Mouse (Mus musculus) megakaryocyte, embryonic 14.5 days (primary cell): ENCODE results near the gene Gm49325. TPM values are rescaled to one million over a fixed set of nuclear protein-coding genes. Genes with fewer than 3 reads are reported as not detected.

Experiments
- H3K27me3 ChIP-seq: replicated peaks from 2 replicates; pipeline ENCODE3; 2012; ENCODE audit warnings: inconsistent platforms
- H3K36me3 ChIP-seq: replicated peaks from 2 replicates; pipeline ENCODE3; 2012; ENCODE audit warnings: low read length, inconsistent platforms, mixed read lengths
- H3K4me1 ChIP-seq: 2 replicates; pipeline ENCODE4 v1.6.1; 2012; ENCODE audit warnings: inconsistent platforms
- H3K4me3 ChIP-seq: replicated peaks from 2 replicates; pipeline ENCODE3; 2012; ENCODE audit warnings: moderate library complexity, mild to moderate bottlenecking, inconsistent platforms
- H3K9me3 ChIP-seq: 2 replicates; pipeline ENCODE4 v1.6.1; 2012; ENCODE audit warnings: inconsistent platforms
- FLI1 ChIP-seq: IDR thresholded peaks from 2 replicates; pipeline ENCODE4 v1.6.1; 2012; ENCODE audit warnings: low read length, inconsistent platforms, mixed read lengths
- GATA1 ChIP-seq: IDR thresholded peaks from 3 replicates; pipeline ENCODE4 v1.6.1; 2012; ENCODE audit warnings: mixed read lengths, low read length, inconsistent platforms, borderline replicate concordance
- polyA plus RNA-seq: library from polyadenylated mRNA; stranded (reverse); fragments of >175 nt; gene quantifications from 2 replicates; pipeline ENCODE4 v1.2.3, GENCODE M21; 2012; ENCODE audit warnings: low replicate concordance; ENCODE audit not compliant: insufficient read depth

Gm49325 gene
- polyA plus RNA-seq, 1 experiment: 9.0 TPM

DNA sequence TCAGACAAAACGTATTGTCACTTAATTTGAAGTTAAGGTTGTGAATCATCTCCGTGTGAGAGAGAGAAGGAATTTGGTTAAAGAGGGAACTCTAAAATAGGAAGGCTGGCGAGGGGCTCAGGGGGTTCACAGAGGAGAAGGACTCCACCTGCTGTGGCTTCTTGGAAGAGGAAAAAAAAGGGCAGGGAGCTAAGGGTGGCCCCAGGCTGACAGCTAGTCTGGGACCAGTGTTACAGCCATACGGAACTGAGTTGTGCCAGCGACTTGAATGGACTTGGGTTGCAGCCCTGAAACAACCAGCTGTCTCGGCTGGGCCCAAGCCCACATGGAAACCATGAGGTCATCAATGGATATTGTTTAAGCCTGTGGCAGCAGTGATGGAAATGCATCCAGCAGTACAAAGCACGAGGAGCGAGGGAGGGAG lies 17.1 kb downstream of the Gm49325 start:
- Histone ChIP-seq H3K36me3 (peaks cover 43% of the 10 kb centered on the region), H3K4me1 (peaks cover 63% of the 10 kb centered on the region), H3K4me3 (peak overlapping the region; percentile 97), H3K27me3 (no peaks in the 10 kb centered on the region), H3K9me3 (no peaks in the 10 kb centered on the region)
- TF ChIP-seq GATA1 (no peak), FLI1 (no peak)

DNA sequence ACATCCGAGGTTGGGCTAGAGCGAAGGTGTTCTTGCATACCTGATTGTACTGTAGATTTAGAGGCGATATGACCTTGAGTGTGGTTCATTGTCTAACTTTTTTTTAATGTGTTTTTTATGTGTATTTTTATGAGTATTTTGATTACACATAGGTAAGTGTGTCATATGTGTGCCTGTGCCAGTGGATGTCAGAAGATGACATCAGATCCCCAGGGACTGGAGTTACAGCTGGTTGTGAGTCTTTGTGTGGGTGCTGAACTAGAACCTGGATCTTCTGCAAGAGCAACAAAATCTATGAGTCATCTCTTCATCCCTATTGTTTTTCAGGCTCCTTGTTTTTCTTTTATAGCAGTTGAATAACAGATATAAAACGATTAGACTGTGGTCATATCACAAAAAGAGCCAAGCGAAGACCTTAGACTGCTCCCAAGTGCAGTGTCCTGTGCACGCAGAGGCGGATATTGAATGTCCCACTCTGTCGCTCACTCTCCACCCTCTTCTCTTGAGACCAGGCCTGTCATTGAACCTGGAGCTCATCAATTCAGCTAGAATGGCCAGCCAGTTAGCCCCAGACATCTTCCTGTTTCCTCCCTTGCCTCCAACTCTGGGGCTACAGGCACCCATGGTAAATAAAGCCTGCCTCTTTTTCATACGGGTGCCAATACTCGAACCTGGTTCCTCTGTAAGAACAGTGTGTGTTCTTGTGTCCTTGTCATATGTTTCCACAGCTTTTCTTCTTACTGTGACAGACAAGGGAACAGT lies 17.8 kb downstream of the Gm49325 start:
- H3K36me3 ChIP-seq: peaks cover 41% of the 10 kb centered on the region
- no peak for TF ChIP-seq FLI1
- TF ChIP-seq GATA1: no peak
- peaks cover 69% of the 10 kb centered on the region for H3K4me1 ChIP-seq
- H3K4me3 ChIP-seq: peak overlapping the region; percentile 97
- no peaks in the 10 kb centered on the region for H3K9me3 ChIP-seq
- H3K27me3 ChIP-seq: no peaks in the 10 kb centered on the region

DNA sequence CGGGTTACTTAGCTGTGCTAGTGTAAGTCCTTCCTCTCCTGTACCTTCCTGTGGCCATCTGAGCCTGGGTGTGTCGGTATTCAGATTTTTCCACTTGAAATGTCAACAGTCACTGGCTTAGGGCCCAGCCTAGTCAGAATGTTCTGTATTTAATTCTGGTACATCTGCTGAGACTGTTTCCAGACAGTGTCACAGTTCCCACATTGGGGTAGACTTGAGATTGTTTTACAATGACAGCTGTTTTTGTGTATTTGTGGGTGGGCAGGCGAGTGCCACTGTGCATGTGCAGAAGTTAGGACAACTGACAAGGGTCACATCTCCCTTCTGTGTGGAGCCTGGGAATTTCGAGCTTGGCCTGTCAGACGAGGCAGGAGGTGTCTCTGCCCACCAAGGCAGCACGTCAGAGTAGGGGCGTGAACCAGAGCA lies 18.6 kb downstream of the Gm49325 start:
- H3K4me1 ChIP-seq: peaks cover 73% of the 10 kb centered on the region
- TF ChIP-seq GATA1 (no peak), FLI1 (no peak)
- no peaks in the 10 kb centered on the region for H3K27me3 ChIP-seq
- H3K9me3 ChIP-seq: no peaks in the 10 kb centered on the region
- peaks cover 42% of the 10 kb centered on the region for H3K36me3 ChIP-seq
- peak overlapping the region; percentile 59 for H3K4me3 ChIP-seq

DNA sequence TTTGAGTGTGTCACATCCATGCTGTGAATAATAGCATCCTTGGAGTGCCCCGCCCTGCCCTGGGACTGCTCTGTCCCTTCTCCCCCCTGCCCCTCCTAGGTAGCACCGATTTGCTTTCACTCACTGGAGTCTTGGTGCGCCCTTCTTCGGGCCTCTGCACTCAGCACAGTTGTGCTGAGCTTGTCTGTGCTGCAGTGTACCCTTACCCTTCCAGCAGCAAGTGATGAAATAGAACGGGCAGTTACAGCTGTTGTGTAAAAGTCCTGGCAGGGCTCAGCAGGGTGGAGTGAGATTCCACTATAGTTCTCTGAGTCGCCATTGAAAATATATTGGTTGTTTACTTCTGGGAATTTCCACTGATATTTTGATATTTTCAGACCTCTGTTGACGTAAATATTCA lies 20.0 kb downstream of the Gm49325 start:
- no peaks in the 10 kb centered on the region for H3K9me3 ChIP-seq

DNA sequence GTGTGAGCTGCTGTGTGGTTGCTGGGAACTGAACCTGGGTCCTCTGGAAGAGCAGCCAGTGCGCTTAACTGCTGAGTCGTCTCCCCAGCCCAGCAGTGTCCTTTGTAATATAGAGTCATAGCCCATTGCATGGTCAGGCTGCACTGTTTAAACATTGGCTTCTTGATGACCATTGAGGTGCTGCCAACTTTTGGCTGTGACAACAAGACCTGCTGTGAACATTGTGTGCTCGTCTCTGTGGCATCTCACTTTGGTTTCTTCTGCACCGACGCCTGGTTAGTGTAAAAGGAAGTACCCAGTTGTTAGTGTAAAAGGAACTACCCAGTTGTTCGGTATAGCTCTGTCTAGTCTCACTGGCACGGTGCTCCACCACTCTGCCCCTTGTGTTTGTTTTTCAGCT lies 20.6 kb downstream of the Gm49325 start:
- H3K36me3 ChIP-seq: peaks cover 55% of the 10 kb centered on the region
- H3K27me3 ChIP-seq: no peaks in the 10 kb centered on the region
- peak overlapping the region; percentile 3 for H3K4me3 ChIP-seq
- no peaks in the 10 kb centered on the region for H3K9me3 ChIP-seq
- TF ChIP-seq GATA1 (no peak), FLI1 (no peak)
- peaks cover 76% of the 10 kb centered on the region for H3K4me1 ChIP-seq

More for the DNA sequence above, 20.0 kb downstream of the Gm49325 start:
- Histone ChIP-seq H3K4me3 (no peak overlapping the region), H3K36me3 (peaks cover 49% of the 10 kb centered on the region), H3K27me3 (no peaks in the 10 kb centered on the region), H3K4me1 (peaks cover 80% of the 10 kb centered on the region)
- no peak for TF ChIP-seq FLI1
- TF ChIP-seq GATA1: no peak

DNA sequence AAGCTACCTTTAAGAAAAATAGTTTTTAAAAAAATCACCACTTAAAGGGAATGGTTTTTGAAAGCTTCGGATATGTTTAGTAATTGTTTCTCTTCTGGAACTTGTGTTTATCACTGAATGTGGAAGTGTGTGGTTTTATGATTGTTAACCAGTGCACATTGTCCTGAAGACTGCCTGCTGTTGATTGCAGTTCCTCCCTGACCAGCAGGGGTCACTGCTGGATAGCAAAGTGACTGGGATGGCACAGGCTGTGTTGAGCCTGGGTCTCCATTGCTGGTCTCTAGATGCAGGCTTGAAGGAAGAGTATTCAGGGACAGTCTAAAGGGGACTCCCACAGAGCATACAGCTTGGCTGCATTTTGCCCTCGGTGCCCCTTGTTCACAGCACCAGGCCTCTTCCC lies 21.5 kb downstream of the Gm49325 start:
- Histone ChIP-seq H3K36me3 (peaks cover 62% of the 10 kb centered on the region), H3K4me3 (peak overlapping the region; percentile 46), H3K9me3 (no peaks in the 10 kb centered on the region), H3K4me1 (peaks cover 74% of the 10 kb centered on the region), H3K27me3 (no peaks in the 10 kb centered on the region)
- TF ChIP-seq GATA1 (no peak), FLI1 (no peak)

DNA sequence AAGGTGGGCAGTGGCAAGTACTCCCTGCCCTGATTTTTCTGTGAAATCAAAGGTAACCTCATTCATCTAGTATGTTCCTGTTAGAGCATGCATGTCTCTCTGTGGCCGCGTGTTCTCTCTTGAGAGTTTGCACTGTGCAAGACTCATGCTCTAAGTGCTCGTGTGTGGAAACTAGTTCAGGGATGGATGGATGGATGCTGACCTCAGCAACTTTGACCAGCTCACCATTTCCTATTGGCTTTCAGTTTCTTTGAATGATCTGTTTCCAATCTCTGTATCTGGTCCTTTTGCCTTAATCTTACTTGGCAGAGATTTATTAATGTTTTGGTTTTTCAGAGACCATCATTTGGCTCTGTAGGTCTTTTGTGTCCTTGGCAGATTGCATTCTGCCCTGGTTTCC lies 23.2 kb downstream of the Gm49325 start:
- Histone ChIP-seq H3K36me3 (peaks cover 74% of the 10 kb centered on the region), H3K4me3 (no peak overlapping the region), H3K27me3 (no peaks in the 10 kb centered on the region), H3K9me3 (no peaks in the 10 kb centered on the region), H3K4me1 (peaks cover 69% of the 10 kb centered on the region)
- no peak for TF ChIP-seq GATA1
- TF ChIP-seq FLI1: no peak

DNA sequence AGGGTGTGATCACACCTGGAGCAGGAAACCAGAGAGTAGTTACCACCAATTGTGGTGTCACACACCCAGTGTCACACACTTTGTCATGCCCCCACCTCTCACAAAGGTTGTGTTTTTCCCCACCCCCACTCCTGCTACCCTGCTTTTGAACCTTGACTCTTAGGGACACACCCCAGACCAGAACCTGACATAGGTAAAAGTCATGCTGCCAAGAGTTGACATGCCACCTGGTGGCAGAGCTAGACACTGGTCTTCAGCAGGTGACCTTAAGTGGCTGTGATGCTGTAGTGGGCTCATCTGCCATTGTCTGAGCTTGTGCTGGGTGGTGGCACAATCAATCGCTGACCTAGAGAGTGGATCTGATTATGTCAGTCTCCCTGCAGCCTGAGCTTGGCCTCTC lies 24.0 kb downstream of the Gm49325 start:
- H3K27me3 ChIP-seq: no peaks in the 10 kb centered on the region
- TF ChIP-seq FLI1 (no peak), GATA1 (no peak)
- H3K4me1 ChIP-seq: peaks cover 67% of the 10 kb centered on the region
- H3K36me3 ChIP-seq: peaks cover 74% of the 10 kb centered on the region
- H3K9me3 ChIP-seq: no peaks in the 10 kb centered on the region
- peak overlapping the region; percentile 28 for H3K4me3 ChIP-seq

DNA sequence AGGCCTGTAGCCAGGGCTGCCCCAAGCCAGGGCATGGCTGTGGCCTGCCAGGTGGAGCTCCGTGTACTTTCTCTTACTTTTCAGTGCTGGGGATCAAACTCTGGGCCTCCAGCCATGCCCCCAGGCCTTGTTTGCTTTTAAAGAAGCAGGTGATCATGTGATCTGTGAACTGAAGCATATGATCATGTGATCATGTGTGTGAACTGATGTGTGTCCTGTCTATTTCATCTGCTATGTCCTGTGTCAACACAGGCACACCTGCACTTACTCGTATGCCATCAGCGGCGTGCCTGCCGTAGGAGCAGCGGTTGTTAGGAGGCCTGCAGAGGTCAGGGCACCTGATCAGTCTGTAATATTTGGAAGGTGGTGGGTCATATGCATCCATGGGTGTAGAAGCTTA lies 28.0 kb downstream of the Gm49325 start:
- Histone ChIP-seq H3K36me3 (peaks cover 94% of the 10 kb centered on the region), H3K4me1 (peaks cover 71% of the 10 kb centered on the region), H3K4me3 (peak overlapping the region; percentile 33)

DNA sequence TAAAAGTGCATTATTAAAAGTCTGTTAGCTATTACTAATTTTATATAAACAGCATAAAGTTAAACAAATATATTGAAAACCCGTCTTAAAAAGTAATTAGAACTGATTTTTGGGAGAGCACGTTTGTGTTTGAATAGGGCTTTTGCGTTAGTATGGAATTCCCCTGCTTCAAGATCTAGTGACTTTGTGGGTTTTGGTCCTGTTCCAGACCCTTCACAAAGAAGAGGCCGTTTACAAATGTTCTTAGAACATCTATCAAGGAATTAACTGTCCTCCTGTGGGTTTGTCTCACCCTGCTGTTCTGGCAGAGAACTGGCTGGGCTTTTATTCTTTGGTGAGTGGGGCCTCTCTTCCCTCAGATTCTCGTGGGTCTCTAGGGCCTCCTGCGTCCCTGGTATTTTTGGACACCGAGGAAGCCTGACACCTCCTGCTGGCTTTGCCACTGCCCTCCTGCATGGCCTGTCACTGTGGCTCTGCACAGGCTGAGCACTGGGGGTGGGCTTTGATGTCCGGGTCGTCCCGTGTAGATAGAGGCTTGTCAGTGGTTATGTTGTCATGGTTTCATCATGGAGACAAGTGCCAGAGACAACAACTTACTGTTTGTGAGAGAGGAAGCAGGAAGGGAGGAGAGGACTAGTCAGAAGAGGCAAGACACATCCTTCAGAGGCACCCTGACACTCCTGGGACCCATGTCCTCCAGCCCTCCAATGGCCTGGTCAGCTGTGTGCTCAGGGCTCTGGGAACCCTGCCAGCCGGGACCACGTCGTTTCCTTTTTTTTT lies 28.6 kb downstream of the Gm49325 start:
- Histone ChIP-seq H3K4me3 (no peak overlapping the region), H3K9me3 (no peaks in the 10 kb centered on the region), H3K27me3 (no peaks in the 10 kb centered on the region), H3K36me3 (peaks cover 92% of the 10 kb centered on the region), H3K4me1 (peaks cover 67% of the 10 kb centered on the region)
- TF ChIP-seq FLI1 (no peak), GATA1 (no peak)

More for the DNA sequence above, 28.0 kb downstream of the Gm49325 start:
- TF ChIP-seq GATA1: no peak
- TF ChIP-seq FLI1: no peak
- no peaks in the 10 kb centered on the region for H3K9me3 ChIP-seq
- H3K27me3 ChIP-seq: no peaks in the 10 kb centered on the region
